Mouse (Mus musculus) neural tube, embryonic 14.5 days (tissue): Measurements from ENCODE around the gene Ifitm2. TPM values are rescaled to one million over a fixed set of nuclear protein-coding genes. Genes with fewer than 3 reads are reported as not detected.

Experiments used
- ATAC-seq: fragments of 200-750 bp; cut with Nextera tagmentation; 2 replicates; pipeline ENCODE4 v1.8.0; 2017; ENCODE audit warnings: low read depth, mild to moderate bottlenecking, moderate TSS enrichment, moderate library complexity
- H3K27ac ChIP-seq: fragments of 300-500 bp; sonication (generic); 2 replicates; pipeline ENCODE4 v1.5.1; 2014; ENCODE audit warnings: low read depth, mild to moderate bottlenecking, control low read depth, low read length, moderate library complexity, mixed read lengths
- H3K27me3 ChIP-seq: fragments of 300-500 bp; sonication (generic); 2 replicates; pipeline ENCODE4 v1.6.1; 2014; ENCODE audit warnings: low read length; ENCODE audit not compliant: control insufficient read depth, insufficient read depth
- H3K36me3 ChIP-seq: fragments of 300-500 bp; sonication (generic); 2 replicates; pipeline ENCODE4 v1.6.1; 2014; ENCODE audit warnings: low read length, mixed read lengths; ENCODE audit not compliant: control insufficient read depth, insufficient read depth
- H3K4me1 ChIP-seq: fragments of 300-500 bp; sonication (generic); 2 replicates; pipeline ENCODE4 v1.6.1; 2014; ENCODE audit warnings: low read length; ENCODE audit not compliant: control insufficient read depth, insufficient read depth
- H3K4me2 ChIP-seq: fragments of 300-500 bp; sonication (generic); 2 replicates; pipeline ENCODE4 v1.6.1; 2014; ENCODE audit warnings: mild to moderate bottlenecking, low read depth, low read length, control low read depth
- H3K4me3 ChIP-seq: fragments of 300-500 bp; sonication (generic); 2 replicates; pipeline ENCODE4 v1.5.1; 2014; ENCODE audit warnings: low read depth, low read length, control low read depth, mixed read lengths
- H3K9ac ChIP-seq: fragments of 300-500 bp; sonication (generic); replicated peaks from 2 replicates; pipeline ENCODE4 v1.6.1; 2014; ENCODE audit warnings: low read depth, mild to moderate bottlenecking, control low read depth, low read length, mixed read lengths
- H3K9me3 ChIP-seq: fragments of 300-500 bp; sonication (generic); 2 replicates; pipeline ENCODE4 v1.6.1; 2016; ENCODE audit warnings: low read length; ENCODE audit not compliant: control insufficient read depth
- WGBS: fragments of 180-500 bp; shearing (Covaris S2); extraction: QIAGEN DNeasy Blood & Tissue Kit; methylation state at CpG from one replicate; pipeline ENCODE4 v1.1.7; 2014; 5-methylcytosine and 5-hydroxymethylcytosine counted together
- polyA plus RNA-seq: library from polyadenylated mRNA; unstranded; fragments of >200 nt; fragmentation: Nextera tagmentation; extraction: Ambion mirVana; gene quantifications from 2 replicates; pipeline ENCODE4 v1.2.1, GENCODE M21; 2014

Ifitm2 gene
- polyA plus RNA-seq, 1 experiment from 2014 or later: 103 TPM

- 20% methylated on average over 17 of the region's 17 CpGs for WGBS
Observed at GRCm38 (mm10) chr7:140955342-140955741, 445 bp downstream of the Ifitm2 start.

DNA sequence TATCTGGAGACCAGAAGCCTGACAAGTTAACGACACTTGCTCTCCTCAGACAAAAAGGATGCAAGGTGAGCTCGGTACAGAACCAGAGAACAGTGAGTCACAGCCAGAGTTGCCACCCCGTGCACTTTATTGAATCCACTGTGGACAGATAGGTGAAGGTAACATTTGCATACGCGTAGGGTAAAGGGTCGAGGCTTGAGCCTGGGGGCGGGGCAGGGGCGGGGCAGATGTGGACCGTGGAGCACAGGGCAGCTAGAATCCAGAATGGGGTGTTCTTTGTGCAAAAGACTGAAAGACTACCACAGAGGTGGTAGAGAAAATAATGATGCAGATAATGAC is 1.1 kb downstream of the Ifitm2 start:
- Histone ChIP-seq H3K36me3 (no peaks in the 10 kb centered on the region), H3K27ac (no peak overlapping the region), H3K4me3 (peak overlapping the region; percentile 28), H3K4me1 (peaks cover 8% of the 10 kb centered on the region; the same call in 1 of the 2 replicates), H3K9me3 (no peaks in the 10 kb centered on the region), H3K27me3 (no peaks in the 10 kb centered on the region), H3K9ac (no peak overlapping the region; the same call in 1 of the 2 replicates), H3K4me2 (peak overlapping the region; percentile 45)
- WGBS: 11% methylated on average over 9 of the region's 9 CpGs
- no peak for ATAC-seq

More at GRCm38 (mm10) chr7:140955342-140955741, 445 bp downstream of the Ifitm2 start:
- Histone ChIP-seq H3K27me3 (no peaks in the 10 kb centered on the region), H3K9me3 (no peaks in the 10 kb centered on the region), H3K4me3 (peak overlapping the region; percentile 28), H3K4me1 (peaks cover 8% of the 10 kb centered on the region; the same call in 1 of the 2 replicates), H3K4me2 (peak overlapping the region; percentile 45), H3K27ac (no peak overlapping the region), H3K36me3 (no peaks in the 10 kb centered on the region), H3K9ac (no peak overlapping the region)
- no peak; the same call in 1 of the 2 replicates for ATAC-seq

- no peak for ATAC-seq
- Histone ChIP-seq H3K4me1 (peaks cover 3% of the 10 kb centered on the region; the same call in 1 of the 2 replicates), H3K4me3 (0 out of 2 replicates have a peak overlapping the region, but pooled peaks have one; percentile 28), H3K9ac (no peak overlapping the region; the same call in 1 of the 2 replicates), H3K27ac (no peak overlapping the region), H3K36me3 (no peaks in the 10 kb centered on the region), H3K27me3 (no peaks in the 10 kb centered on the region), H3K4me2 (peak overlapping the region; percentile 45; the same call in 1 of the 2 replicates), H3K9me3 (no peaks in the 10 kb centered on the region)
- 71% methylated on average over 15 of the region's 15 CpGs for WGBS
Observed at GRCm38 (mm10) chr7:140953800-140954732, 1.7 kb downstream of the Ifitm2 start.

- Histone ChIP-seq H3K4me2 (no peak overlapping the region), H3K36me3 (no peaks in the 10 kb centered on the region), H3K4me1 (0 out of 2 replicates have a peak, but pooled peaks cover 2% of the 10 kb centered on the region), H3K9me3 (no peaks in the 10 kb centered on the region), H3K9ac (no peak overlapping the region), H3K27ac (no peak overlapping the region), H3K4me3 (no peak overlapping the region), H3K27me3 (no peaks in the 10 kb centered on the region)
- WGBS: 85% methylated on average over 11 of the region's 11 CpGs
- no peak for ATAC-seq
Observed at GRCm38 (mm10) chr7:140953133-140953532, 2.7 kb downstream of the Ifitm2 start.

DNA sequence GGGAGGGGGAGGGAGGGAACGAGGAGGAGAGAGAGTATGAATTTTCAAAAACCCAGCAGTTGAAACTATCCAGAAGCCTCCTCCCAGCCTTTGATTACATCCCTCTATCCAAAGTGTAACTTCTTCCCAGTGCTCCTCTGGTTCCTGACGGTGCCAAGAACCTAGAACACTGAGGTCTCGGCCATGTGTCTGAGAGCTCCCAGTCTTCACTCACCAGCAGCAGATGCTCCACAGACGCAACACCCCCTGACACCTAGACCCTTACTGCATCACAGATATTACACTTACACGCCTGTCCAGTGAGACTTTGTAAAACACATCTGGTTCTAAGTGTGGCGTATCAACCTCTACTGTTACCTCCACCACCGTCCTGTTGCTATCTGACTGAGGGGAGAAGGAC is 3.3 kb downstream of the Ifitm2 start:
- H3K4me1 ChIP-seq: 0 out of 2 replicates have a peak, but pooled peaks cover 2% of the 10 kb centered on the region
- no peak overlapping the region for H3K27ac ChIP-seq
- ATAC-seq: no peak
- no peaks in the 10 kb centered on the region for H3K27me3 ChIP-seq
- no peak overlapping the region for H3K4me2 ChIP-seq
- no peaks in the 10 kb centered on the region for H3K36me3 ChIP-seq
- 89% methylated on average over 7 of the region's 7 CpGs for WGBS
- no peak overlapping the region for H3K4me3 ChIP-seq
- no peak overlapping the region for H3K9ac ChIP-seq
- H3K9me3 ChIP-seq: no peaks in the 10 kb centered on the region

GRCm38 (mm10) chr7:140951765-140952164 is 4.0 kb downstream of the Ifitm2 start:
- no peak for ATAC-seq
- no peaks in the 10 kb centered on the region for H3K9me3 ChIP-seq
- no peaks in the 10 kb centered on the region for H3K36me3 ChIP-seq
- 72% methylated on average over 6 of the region's 6 CpGs for WGBS
- no peaks in the 10 kb centered on the region for H3K27me3 ChIP-seq
- H3K4me1 ChIP-seq: 0 out of 2 replicates have a peak, but pooled peaks cover 2% of the 10 kb centered on the region
- H3K9ac ChIP-seq: no peak overlapping the region
- H3K4me3 ChIP-seq: no peak overlapping the region
- H3K27ac ChIP-seq: no peak overlapping the region
- H3K4me2 ChIP-seq: no peak overlapping the region

- H3K9ac ChIP-seq: no peak overlapping the region
- no peak overlapping the region; the same call in 1 of the 2 replicates for H3K27ac ChIP-seq
- 32% methylated on average over 8 of the region's 8 CpGs for WGBS
- no peak overlapping the region for H3K4me3 ChIP-seq
- H3K9me3 ChIP-seq: no peaks in the 10 kb centered on the region
- no peaks in the 10 kb centered on the region for H3K27me3 ChIP-seq
- no peak for ATAC-seq
- no peaks in the 10 kb centered on the region for H3K36me3 ChIP-seq
- 0 out of 2 replicates have a peak, but pooled peaks cover 2% of the 10 kb centered on the region for H3K4me1 ChIP-seq
- H3K4me2 ChIP-seq: no peak overlapping the region
Observed at GRCm38 (mm10) chr7:140951051-140951450, 4.7 kb downstream of the Ifitm2 start.

GRCm38 (mm10) chr7:140949824-140950530 is 5.8 kb downstream of the Ifitm2 start, which contains the start of gene Ifitm5:
Gene Ifitm5, minus strand, starts transcription at chr7:140950291.
- no peak for ATAC-seq
- 51% methylated on average over 16 of the region's 16 CpGs for WGBS
- Histone ChIP-seq H3K9ac (no peak within 1 kb of the TSS), H3K4me1 (0 out of 2 replicates have a peak, but pooled peaks cover 2% of the 10 kb centered on the region), H3K27ac (no peak within 1 kb of the TSS; the same call in 1 of the 2 replicates), H3K36me3 (no peaks in the 10 kb centered on the region), H3K4me2 (no peak within 1 kb of the TSS), H3K9me3 (no peaks in the 10 kb centered on the region), H3K4me3 (no peak within 1 kb of the TSS), H3K27me3 (no peaks in the 10 kb centered on the region)
